Mouse (Mus musculus) layer of hippocampus, adult 9-10 months (tissue): ENCODE results near the gene Gm20388.

Experiments
- DNase-seq: peaks from one replicate; pipeline ENCODE4 v3.0.0; 2022; ENCODE audit warnings: low spot score

Gm20388 gene

GRCm38 (mm10) chr8:122651326-122651921 lies 2740.8 kb downstream of the Gm20388 start:
- DNase-seq, result no peak

- DNase-seq, result no peak
Measured at GRCm38 (mm10) chr8:122652643-122653042, 2742.0 kb downstream of the Gm20388 start.

DNA sequence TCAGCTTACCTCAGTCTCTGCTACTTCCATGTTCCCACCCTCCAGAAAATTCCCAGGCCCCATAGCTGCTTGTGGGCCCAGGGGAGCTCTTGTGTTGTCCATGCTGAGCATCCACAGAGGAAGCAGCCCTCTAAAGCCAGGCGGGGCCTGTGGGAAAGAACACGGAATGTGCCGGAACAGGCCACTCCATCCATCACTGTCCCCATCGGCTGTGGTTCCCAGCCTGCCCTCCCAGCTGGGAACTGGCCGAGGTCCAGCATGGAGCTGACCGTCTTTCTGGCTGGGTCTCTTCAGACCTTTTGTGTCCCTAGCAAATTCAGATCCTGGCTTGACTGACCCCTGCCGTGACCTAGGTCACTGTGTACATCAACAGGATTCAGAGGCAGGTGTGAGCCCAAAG lies 2744.1 kb downstream of the Gm20388 start:
- no peak for DNase-seq

- DNase-seq, result no peak
Measured at GRCm38 (mm10) chr8:122656056-122656999, 2745.7 kb downstream of the Gm20388 start.

- no peak for DNase-seq
Measured at GRCm38 (mm10) chr8:122658149-122658806, 2747.6 kb downstream of the Gm20388 start.

GRCm38 (mm10) chr8:122658807-122659160 lies 2748.1 kb downstream of the Gm20388 start:
- DNase-seq, result no peak

- DNase-seq, result no peak
Measured at GRCm38 (mm10) chr8:122660022-122660421, 2749.4 kb downstream of the Gm20388 start.

DNA sequence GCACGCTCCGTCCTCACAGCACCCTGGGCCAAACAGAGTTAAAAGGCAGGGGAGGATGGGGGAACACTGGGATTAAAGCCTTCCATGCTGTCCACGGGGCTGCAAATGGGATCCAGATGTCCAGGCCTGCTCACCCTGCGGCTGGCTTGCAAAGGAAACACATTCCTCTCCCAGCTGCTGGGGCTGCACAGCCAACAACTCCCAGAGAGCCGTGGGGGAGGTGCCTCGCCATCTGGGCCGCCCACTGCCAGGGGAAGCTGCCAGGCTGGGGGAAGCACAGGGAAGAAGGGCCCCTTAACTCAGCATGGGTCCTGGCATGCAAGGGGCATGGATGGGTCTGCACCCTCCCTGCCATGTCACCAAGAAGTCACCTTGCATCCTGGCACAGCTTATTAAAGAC lies 2750.5 kb downstream of the Gm20388 start:
- no peak for DNase-seq

DNA sequence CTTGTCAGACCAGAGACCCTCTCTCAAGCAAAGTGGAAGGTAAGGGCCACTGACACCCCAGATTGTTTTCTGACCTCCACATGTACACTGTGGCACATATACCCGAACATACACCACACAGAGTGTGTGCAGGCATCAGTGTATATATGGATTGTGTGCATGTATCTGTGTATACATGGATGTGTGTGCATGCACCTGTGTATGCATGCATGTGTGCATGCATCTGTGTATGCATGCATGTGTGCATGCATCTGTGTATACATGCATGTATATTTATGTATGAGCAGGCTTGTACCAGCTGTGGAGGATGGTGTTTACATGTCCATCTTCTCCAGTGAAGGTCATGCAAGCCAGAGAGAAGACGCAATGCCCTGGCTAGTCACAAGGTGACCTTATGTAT lies 2751.3 kb downstream of the Gm20388 start:
- no peak for DNase-seq

DNA sequence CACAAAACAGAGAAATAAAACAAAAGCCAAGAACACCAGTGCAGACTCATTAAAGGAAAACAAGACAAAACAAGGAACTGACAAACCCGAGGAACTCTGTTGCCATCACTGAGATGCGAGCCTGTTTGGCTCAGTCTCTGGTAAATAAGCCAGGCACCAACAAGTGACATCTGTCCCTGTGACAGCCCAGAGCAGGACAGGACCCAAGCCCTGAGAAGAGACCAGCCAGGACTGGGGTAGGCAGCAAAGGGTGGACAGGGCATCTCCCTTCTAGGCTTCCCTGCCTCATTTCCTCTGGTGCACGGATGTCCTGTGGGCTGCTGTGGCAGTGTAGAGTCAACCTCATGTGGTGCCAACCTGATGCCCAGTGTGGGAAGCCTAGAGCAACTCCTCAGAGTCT lies 2752.5 kb downstream of the Gm20388 start:
- no peak for DNase-seq

GRCm38 (mm10) chr8:122663670-122664069 lies 2753.0 kb downstream of the Gm20388 start:
- DNase-seq, result no peak

DNA sequence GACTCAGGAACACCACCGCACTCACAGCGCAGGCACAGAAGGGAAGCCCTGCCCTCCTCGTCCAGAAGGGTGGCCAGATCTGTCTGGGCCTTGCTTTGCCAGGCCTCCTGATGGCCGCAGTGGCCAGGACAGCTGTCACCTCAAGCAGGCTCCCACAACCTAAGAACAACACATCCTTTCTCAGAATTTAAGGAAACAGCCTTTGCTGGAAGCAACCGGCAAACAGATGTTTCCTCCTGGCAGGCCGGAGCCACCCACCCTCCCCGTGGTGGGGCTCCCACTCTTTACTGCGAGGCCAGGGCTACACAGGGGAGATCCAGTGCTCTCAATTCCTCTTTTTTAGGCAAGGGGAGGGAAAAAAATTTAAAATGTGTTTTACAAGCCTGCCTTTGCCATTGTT lies 2754.6 kb downstream of the Gm20388 start:
- no peak for DNase-seq

DNA sequence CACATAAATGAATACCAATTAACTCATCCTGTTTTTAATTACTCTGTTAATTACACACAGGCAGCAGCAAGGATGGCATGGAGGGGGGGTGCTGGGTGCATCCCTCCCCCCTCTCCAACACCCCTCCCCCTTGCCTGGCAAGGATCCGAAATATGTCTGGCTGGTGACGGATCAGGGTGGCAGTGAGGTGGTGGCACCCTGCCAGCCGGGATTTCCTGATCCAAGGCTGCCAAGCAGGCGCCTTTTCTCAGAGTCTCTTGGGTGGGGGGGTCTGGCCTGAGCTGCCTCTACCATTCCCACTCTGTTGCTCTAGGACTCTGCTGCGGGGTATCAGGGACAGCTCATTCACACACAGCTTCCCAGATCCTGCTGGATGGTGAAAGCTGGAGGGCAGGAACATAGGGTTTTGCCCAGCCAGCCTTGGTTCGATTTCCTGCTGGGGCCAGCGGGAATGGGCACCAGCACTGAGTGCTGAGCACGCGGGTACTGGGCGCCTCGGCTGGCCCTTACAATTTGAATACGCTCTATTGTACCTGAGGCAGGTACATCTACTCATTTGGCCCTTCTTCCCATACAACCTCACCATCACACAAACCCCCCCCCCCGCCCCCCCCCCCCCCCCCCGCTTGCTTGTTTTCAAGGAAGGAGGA lies 2755.2 kb downstream of the Gm20388 start:
- no peak for DNase-seq

DNA sequence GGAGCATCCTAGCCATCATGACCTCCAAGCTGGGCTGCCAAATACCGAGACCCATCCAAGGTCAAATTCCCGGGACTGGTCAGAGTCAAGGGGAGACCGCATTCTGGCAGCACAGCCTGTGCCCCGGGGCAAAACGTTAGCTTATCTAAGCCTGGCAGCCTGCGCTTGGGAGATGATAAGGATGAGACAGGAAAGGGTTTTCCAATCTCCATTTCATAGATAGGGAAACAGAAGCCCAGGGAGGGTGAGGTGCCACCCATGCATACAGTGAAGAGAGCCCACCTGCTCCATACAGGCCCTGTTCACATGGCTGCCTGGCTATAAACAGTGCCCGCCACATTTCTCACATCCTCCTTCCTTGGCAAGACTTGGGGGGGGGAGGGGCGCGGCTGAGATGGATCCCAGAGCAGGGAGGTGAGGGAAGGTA lies 2755.7 kb downstream of the Gm20388 start:
- DNase-seq, result no peak

GRCm38 (mm10) chr8:122666827-122667226 lies 2756.2 kb downstream of the Gm20388 start:
- DNase-seq, result no peak

GRCm38 (mm10) chr8:122667854-122668253 lies 2757.2 kb downstream of the Gm20388 start:
- no peak for DNase-seq

DNA sequence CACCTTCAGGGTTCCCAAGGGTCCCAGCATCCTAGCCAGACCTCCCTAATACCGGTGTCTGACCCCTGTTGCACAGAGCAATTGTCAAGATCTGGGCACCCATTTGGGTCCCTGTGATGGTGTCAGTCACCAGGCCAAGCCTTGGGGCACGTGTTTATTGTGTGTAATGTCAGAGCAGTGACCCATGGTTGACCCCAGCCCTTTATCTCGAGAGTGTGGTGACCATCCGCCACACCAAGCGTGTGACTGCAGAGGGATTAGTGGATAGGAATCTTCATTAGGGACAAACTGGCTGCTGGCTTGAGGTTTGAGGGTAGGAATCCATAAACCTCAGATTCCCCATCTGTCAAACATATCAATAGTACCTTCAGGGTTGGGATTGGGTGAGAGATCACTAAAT lies 2758.7 kb downstream of the Gm20388 start:
- no peak for DNase-seq

DNA sequence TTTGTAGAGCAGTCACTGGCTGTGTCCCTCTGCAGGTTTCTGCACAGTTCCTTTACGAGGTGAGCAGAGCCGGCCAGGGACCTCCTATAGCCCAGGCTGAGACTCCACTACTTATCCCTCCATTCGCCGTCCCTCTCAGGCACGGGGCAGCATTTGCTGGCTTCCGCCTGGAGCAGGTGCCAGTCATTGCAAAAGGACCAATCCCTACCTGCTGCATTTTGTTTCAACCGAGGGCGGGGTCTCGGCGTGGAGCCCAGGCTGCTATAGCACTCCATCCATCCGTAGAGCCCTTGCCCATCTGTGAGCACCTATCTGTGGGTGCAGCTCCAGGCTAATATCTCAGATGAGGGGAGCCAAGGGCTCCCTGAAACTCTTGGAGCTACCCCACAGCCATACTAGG lies 2759.4 kb downstream of the Gm20388 start:
- DNase-seq, result no peak

GRCm38 (mm10) chr8:122670718-122671117 lies 2760.1 kb downstream of the Gm20388 start:
- DNase-seq, result no peak

- DNase-seq, result no peak
Measured at GRCm38 (mm10) chr8:122671894-122672293, 2761.3 kb downstream of the Gm20388 start.

DNA sequence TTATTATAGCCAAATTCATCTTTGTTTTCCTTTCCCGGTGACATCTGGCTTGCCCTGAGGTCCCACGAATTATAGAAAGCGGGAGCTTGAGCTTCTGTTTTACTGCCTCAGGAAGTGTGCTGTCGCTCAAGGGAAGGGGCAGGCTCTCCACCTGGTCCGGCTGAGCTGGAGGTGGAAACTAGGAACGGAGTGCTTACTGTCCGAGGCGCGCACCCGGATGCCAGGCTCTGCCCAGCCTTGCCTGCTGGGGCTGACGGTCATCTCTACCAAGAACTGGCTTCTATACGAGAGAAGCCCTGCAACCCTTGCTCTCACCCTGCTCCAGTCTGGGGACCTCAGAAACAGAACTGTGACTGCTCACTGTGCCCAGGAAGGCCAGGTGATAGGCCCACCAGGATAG lies 2763.3 kb downstream of the Gm20388 start:
- DNase-seq, result no peak

GRCm38 (mm10) chr8:122674999-122675398 lies 2764.4 kb downstream of the Gm20388 start:
- DNase-seq, result no peak
